Mouse (Mus musculus) ES-E14 (cell line): ENCODE results near the gene Ivns1abp.

Source experiments
- CHD2 ChIP-seq: IDR thresholded peaks from 2 replicates; pipeline ENCODE4 v1.6.1; 2014; ENCODE audit warnings: mild to moderate bottlenecking, low read depth, low read length, inconsistent platforms
- HCFC1 ChIP-seq: IDR thresholded peaks from 2 replicates; pipeline ENCODE4 v1.6.1; 2012; ENCODE audit warnings: low read length, inconsistent platforms, borderline replicate concordance; ENCODE audit not compliant: insufficient read depth
- MAFK ChIP-seq: IDR thresholded peaks from 2 replicates; pipeline ENCODE4 v1.6.1; 2014; ENCODE audit warnings: mild to moderate bottlenecking, low read depth, low read length, inconsistent platforms; ENCODE audit not compliant: insufficient read depth
- ZC3H11A ChIP-seq: IDR thresholded peaks from 2 replicates; pipeline ENCODE4 v1.6.1; 2012; ENCODE audit warnings: low read depth, mild to moderate bottlenecking, inconsistent platforms, low read length, borderline replicate concordance
- ZNF384 ChIP-seq: IDR thresholded peaks from 2 replicates; pipeline ENCODE4 v1.6.1; 2012; ENCODE audit warnings: low read depth, low read length, inconsistent platforms

- TF ChIP-seq HCFC1, result no peak
- TF ChIP-seq ZNF384, result no peak
- TF ChIP-seq MAFK, result no peak
- no peak for TF ChIP-seq CHD2
- no peak for TF ChIP-seq ZC3H11A
Measured at GRCm38 (mm10) chr1:151352911-151353310, 8.6 kb downstream of the Ivns1abp start.
